Mouse (Mus musculus): ENCODE data around the gene Gpsm1. TPM values are rescaled to one million over a fixed set of nuclear protein-coding genes. Genes with fewer than 3 reads are reported as not detected.

Gene Gpsm1
- 39.7 and 57.7 TPM in 2 replicates for polyA plus RNA-seq (2012; rRNA removed)

DNA sequence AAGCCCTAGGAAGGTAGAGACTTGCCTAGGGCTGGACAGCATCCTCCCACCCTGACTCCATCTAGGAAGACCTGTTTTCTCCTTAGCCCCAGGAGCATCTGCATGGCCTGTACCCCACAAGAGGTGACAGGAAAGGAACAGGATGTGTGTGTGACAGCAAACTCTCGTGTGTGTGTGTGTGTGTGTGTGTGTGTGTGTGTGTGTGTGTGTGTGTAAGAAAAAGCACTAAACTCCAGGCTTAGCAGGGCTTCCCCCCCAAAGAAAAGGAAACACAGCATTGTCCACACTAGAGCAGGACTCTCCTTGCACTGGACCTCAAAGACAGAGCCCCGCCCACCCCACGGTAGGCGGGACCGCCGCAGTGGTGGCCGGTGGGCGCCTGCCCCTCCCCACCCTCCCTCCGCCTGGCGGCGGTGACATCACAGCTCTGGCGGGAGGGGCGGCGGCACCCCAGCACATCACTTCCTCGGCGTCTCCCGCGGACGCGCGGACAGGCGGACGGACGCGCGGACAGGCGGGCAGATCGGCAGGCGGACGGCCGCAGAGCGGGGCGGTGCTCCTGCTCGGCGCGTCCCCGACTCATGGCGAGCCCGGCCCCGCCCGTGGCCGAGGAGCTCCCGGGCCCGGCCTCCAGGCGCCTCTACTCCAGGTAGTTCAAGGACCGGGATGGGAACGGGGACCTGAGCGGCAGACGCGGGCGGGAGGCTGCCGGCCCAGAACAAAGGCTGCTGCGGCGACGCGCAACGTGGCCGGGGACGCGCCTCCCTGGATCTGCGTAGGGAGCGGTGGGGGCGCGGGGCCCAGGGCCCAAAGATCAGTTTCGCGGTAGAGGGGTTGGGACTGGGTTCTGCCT, at the start of gene Gpsm1:
Gene Gpsm1, plus strand, starts transcription at position 444 of the 853 bp plus-strand sequence.
- Histone ChIP-seq H3K27ac (ENCODE audit: control insufficient read depth, insufficient read depth, low read length) (no peak within 1 kb of the TSS), H3K4me1 (replicated peaks; ENCODE audit: control insufficient read depth, insufficient read depth, low read length) (peaks cover 42% of the 10 kb centered on the region), H3K27me3 (ENCODE audit: control insufficient read depth, insufficient read depth, low read length) (no peaks in the 10 kb centered on the region), H3K36me3 (ENCODE audit: control insufficient read depth, insufficient read depth, low read length) (no peaks in the 10 kb centered on the region), H3K4me3 (ENCODE audit: control insufficient read depth, insufficient read depth, low read length) (peak within 1 kb of the TSS; percentile 84)
- TF ChIP-seq CTCF (IDR thresholded peaks at IDR 0.05; ENCODE audit: borderline replicate concordance, control insufficient read depth, extremely low read depth, insufficient read depth, low read length, poor library complexity) = no peak
- peak; percentile 30; the same call in 1 of the 2 replicates for TF ChIP-seq POLR2A (IDR thresholded peaks at IDR 0.05; ENCODE audit: control insufficient read depth, extremely low read depth, insufficient read depth, low read length, poor library complexity)
- under 1% methylated on average over 60 of the region's 66 CpGs for WGBS
- peak; percentile 70 for DNase-seq

DNA sequence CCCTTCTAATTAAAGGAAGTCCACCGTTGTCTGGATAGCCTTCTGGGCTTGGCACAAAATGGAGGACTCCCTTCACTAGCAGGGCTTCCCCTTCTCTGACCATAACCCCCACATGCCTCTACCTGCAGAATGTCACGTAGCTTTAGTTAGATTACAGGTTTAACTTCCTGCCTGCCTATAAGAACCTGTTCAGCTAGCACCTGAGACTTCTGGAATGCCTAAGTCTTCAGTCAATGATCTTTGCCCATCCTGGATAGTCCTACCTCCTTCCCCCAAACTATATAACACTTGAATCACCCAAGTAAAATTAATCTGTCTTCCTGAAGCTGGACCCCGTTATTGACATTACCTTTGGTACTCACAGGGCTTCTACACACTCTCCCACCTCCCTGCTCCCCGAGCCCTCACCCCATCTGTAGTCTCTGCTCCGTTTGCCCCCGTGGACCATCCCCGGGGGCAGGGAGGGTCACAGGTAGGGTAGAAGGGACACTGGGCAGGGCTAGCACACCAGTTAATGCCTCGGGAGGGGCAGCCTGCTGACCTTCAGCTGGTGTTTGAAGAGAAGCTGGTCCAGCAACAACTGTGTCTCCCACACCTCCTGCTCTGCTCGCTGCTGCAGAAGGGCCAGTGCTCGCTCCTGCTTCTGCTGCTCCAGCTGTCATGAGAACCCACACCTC, 49.1 kb upstream of the Gpsm1 start:
- no peak for DNase-seq
- H3K4me3 ChIP-seq (ENCODE audit: control insufficient read depth, insufficient read depth, low read length) = no peak overlapping the region

DNA sequence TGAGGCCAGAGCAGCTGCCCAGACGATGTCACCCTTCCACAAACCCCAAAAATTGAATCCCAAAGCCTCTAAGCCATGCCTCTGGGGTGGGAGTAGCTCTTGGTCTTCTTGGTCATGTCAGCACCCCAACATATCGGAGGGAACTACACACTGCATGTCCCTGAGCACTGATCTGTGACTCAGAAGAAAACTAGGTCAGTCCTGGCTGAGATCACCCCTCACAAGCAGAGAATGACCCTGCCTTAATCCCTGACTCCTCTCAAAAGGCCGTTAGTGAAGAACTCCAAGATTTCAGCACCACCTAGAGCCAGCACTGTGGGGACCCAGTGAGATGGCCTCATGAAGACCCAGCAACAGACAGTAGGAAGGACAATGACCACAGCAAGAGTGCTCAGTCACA, 47.1 kb upstream of the Gpsm1 start:
- H3K4me1 ChIP-seq (replicated peaks; ENCODE audit: control insufficient read depth, insufficient read depth, low read length) = no peaks in the 10 kb centered on the region
- H3K27ac ChIP-seq (ENCODE audit: control insufficient read depth, insufficient read depth, low read length) = no peak overlapping the region
- H3K27me3 ChIP-seq (ENCODE audit: control insufficient read depth, insufficient read depth, low read length) = no peaks in the 10 kb centered on the region
- TF ChIP-seq POLR2A (IDR thresholded peaks at IDR 0.05; ENCODE audit: control insufficient read depth, extremely low read depth, insufficient read depth, low read length, poor library complexity) (no peak), CTCF (IDR thresholded peaks at IDR 0.05; ENCODE audit: borderline replicate concordance, control insufficient read depth, extremely low read depth, insufficient read depth, low read length, poor library complexity) (no peak)
- no peak for DNase-seq
- no peak overlapping the region for H3K4me3 ChIP-seq (ENCODE audit: control insufficient read depth, insufficient read depth, low read length)
- H3K36me3 ChIP-seq (ENCODE audit: control insufficient read depth, insufficient read depth, low read length) = no peaks in the 10 kb centered on the region
- 81% methylated on average over 3 of the region's 3 CpGs for WGBS

More for the DNA sequence above, 49.1 kb upstream of the Gpsm1 start:
- WGBS = 88% methylated on average over 10 of the region's 10 CpGs
- H3K27ac ChIP-seq (ENCODE audit: control insufficient read depth, insufficient read depth, low read length) = no peak overlapping the region
- no peaks in the 10 kb centered on the region for H3K36me3 ChIP-seq (ENCODE audit: control insufficient read depth, insufficient read depth, low read length)
- H3K27me3 ChIP-seq (ENCODE audit: control insufficient read depth, insufficient read depth, low read length) = no peaks in the 10 kb centered on the region
- no peaks in the 10 kb centered on the region for H3K4me1 ChIP-seq (replicated peaks; ENCODE audit: control insufficient read depth, insufficient read depth, low read length)
- TF ChIP-seq CTCF (IDR thresholded peaks at IDR 0.05; ENCODE audit: borderline replicate concordance, control insufficient read depth, extremely low read depth, insufficient read depth, low read length, poor library complexity) (no peak), POLR2A (IDR thresholded peaks at IDR 0.05; ENCODE audit: control insufficient read depth, extremely low read depth, insufficient read depth, low read length, poor library complexity) (no peak)

- no peaks in the 10 kb centered on the region for H3K36me3 ChIP-seq (ENCODE audit: control insufficient read depth, insufficient read depth, low read length)
- H3K27ac ChIP-seq (ENCODE audit: control insufficient read depth, insufficient read depth, low read length) = no peak overlapping the region
- 0 out of 2 replicates have a peak, but pooled peaks have one; percentile 18 for TF ChIP-seq CTCF (IDR thresholded peaks at IDR 0.05; ENCODE audit: borderline replicate concordance, control insufficient read depth, extremely low read depth, insufficient read depth, low read length, poor library complexity)
- no peak for TF ChIP-seq POLR2A (IDR thresholded peaks at IDR 0.05; ENCODE audit: control insufficient read depth, extremely low read depth, insufficient read depth, low read length, poor library complexity)
- H3K27me3 ChIP-seq (ENCODE audit: control insufficient read depth, insufficient read depth, low read length) = no peaks in the 10 kb centered on the region
- WGBS = 16% methylated on average over 7 of the region's 7 CpGs
- no peaks in the 10 kb centered on the region for H3K4me1 ChIP-seq (replicated peaks; ENCODE audit: control insufficient read depth, insufficient read depth, low read length)
- no peak overlapping the region for H3K4me3 ChIP-seq (ENCODE audit: control insufficient read depth, insufficient read depth, low read length)
- DNase-seq = peak; percentile 40
Measured at GRCm38 (mm10) chr2:26273611-26274010, 41.7 kb upstream of the Gpsm1 start.

- Histone ChIP-seq H3K36me3 (ENCODE audit: control insufficient read depth, insufficient read depth, low read length) (no peaks in the 10 kb centered on the region), H3K27ac (ENCODE audit: control insufficient read depth, insufficient read depth, low read length) (no peak overlapping the region), H3K27me3 (ENCODE audit: control insufficient read depth, insufficient read depth, low read length) (no peaks in the 10 kb centered on the region), H3K4me1 (replicated peaks; ENCODE audit: control insufficient read depth, insufficient read depth, low read length) (no peaks in the 10 kb centered on the region), H3K4me3 (ENCODE audit: control insufficient read depth, insufficient read depth, low read length) (no peak overlapping the region)
- no peak for TF ChIP-seq CTCF (IDR thresholded peaks at IDR 0.05; ENCODE audit: borderline replicate concordance, control insufficient read depth, extremely low read depth, insufficient read depth, low read length, poor library complexity)
- TF ChIP-seq POLR2A (IDR thresholded peaks at IDR 0.05; ENCODE audit: control insufficient read depth, extremely low read depth, insufficient read depth, low read length, poor library complexity) = no peak
- WGBS = 88% methylated on average over 3 of the region's 3 CpGs
- DNase-seq = no peak
Measured at GRCm38 (mm10) chr2:26279712-26280111, 35.6 kb upstream of the Gpsm1 start.

DNA sequence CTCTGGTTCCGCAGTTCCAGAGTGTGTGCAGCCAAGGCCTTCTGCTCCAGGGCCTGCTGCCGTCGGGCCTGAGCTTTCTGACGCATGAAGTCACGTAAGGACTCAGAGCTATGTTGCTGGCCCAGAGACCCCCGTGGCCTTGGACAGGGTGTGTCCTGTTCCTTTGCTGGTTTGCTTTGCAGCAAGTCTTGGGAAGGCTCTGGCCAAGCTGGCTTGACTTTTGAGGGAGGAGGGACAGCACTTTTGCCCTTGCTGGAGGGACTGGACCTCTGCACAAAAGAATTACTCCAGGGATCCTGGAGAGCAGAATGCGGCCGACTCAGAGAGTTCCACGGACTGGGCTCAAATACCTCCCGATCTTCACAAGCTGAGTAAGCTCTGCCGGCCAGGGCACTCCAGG, 34.7 kb upstream of the Gpsm1 start:
- TF ChIP-seq CTCF (IDR thresholded peaks at IDR 0.05; ENCODE audit: borderline replicate concordance, control insufficient read depth, extremely low read depth, insufficient read depth, low read length, poor library complexity) (no peak), POLR2A (IDR thresholded peaks at IDR 0.05; ENCODE audit: control insufficient read depth, extremely low read depth, insufficient read depth, low read length, poor library complexity) (no peak)
- Histone ChIP-seq H3K27ac (ENCODE audit: control insufficient read depth, insufficient read depth, low read length) (no peak overlapping the region), H3K36me3 (ENCODE audit: control insufficient read depth, insufficient read depth, low read length) (no peaks in the 10 kb centered on the region), H3K4me1 (replicated peaks; ENCODE audit: control insufficient read depth, insufficient read depth, low read length) (no peaks in the 10 kb centered on the region), H3K4me3 (ENCODE audit: control insufficient read depth, insufficient read depth, low read length) (no peak overlapping the region), H3K27me3 (ENCODE audit: control insufficient read depth, insufficient read depth, low read length) (no peaks in the 10 kb centered on the region)
- DNase-seq = no peak
- WGBS = 95% methylated on average over 11 of the region's 11 CpGs

Measured in thymus, adult 2 months (tissue).